Mouse (Mus musculus): Measurements from ENCODE around the gene S100b.
A peak's percentile ranks its signal among the peaks of the same experiment; 100 is the strongest.

The S100b gene

GRCm38 (mm10) chr10:76259566-76260232, 6.0 kb downstream of the S100b start:
- no peak for DNase-seq (ENCODE audit: extremely low read depth, insufficient read length, low spot score)

- DNase-seq (ENCODE audit: extremely low read depth, insufficient read length, low spot score): no peak
Observed at GRCm38 (mm10) chr10:76260358-76261059, 6.9 kb downstream of the S100b start.

GRCm38 (mm10) chr10:76261447-76261846, 7.8 kb downstream of the S100b start:
- no peak for DNase-seq (ENCODE audit: extremely low read depth, insufficient read length, low spot score)

GRCm38 (mm10) chr10:76262431-76262830, 8.8 kb downstream of the S100b start:
- DNase-seq (ENCODE audit: extremely low read depth, insufficient read length, low spot score): peak; percentile 65

GRCm38 (mm10) chr10:76271238-76271637, 17.6 kb downstream of the S100b start:
- no peak for DNase-seq (ENCODE audit: extremely low read depth, insufficient read length, low spot score)

- no peak for DNase-seq (ENCODE audit: extremely low read depth, insufficient read length, low spot score)
Observed at GRCm38 (mm10) chr10:76275256-76275655, 21.6 kb downstream of the S100b start.

- DNase-seq (ENCODE audit: extremely low read depth, insufficient read length, low spot score): no peak
Observed at GRCm38 (mm10) chr10:76278541-76279097, 25.0 kb downstream of the S100b start.

- no peak for DNase-seq (ENCODE audit: extremely low read depth, insufficient read length, low spot score)
Observed at GRCm38 (mm10) chr10:76288268-76288993, 34.8 kb downstream of the S100b start.

- DNase-seq (ENCODE audit: extremely low read depth, insufficient read length, low spot score): no peak
Observed at GRCm38 (mm10) chr10:76289052-76289451, 35.4 kb downstream of the S100b start.

GRCm38 (mm10) chr10:76289936-76290671, 36.5 kb downstream of the S100b start:
- DNase-seq (ENCODE audit: extremely low read depth, insufficient read length, low spot score): no peak

GRCm38 (mm10) chr10:76293222-76293621, 39.6 kb downstream of the S100b start:
- DNase-seq (ENCODE audit: extremely low read depth, insufficient read length, low spot score): no peak

- no peak for DNase-seq (ENCODE audit: extremely low read depth, insufficient read length, low spot score)
Observed at GRCm38 (mm10) chr10:76300133-76300532, 46.5 kb downstream of the S100b start.

GRCm38 (mm10) chr10:76306738-76307137, 53.1 kb downstream of the S100b start:
- DNase-seq (ENCODE audit: extremely low read depth, insufficient read length, low spot score): no peak

All from 3134 (cell line).